Mouse (Mus musculus): ENCODE measurements around the gene Hoxa4.

Gene Hoxa4

DNA sequence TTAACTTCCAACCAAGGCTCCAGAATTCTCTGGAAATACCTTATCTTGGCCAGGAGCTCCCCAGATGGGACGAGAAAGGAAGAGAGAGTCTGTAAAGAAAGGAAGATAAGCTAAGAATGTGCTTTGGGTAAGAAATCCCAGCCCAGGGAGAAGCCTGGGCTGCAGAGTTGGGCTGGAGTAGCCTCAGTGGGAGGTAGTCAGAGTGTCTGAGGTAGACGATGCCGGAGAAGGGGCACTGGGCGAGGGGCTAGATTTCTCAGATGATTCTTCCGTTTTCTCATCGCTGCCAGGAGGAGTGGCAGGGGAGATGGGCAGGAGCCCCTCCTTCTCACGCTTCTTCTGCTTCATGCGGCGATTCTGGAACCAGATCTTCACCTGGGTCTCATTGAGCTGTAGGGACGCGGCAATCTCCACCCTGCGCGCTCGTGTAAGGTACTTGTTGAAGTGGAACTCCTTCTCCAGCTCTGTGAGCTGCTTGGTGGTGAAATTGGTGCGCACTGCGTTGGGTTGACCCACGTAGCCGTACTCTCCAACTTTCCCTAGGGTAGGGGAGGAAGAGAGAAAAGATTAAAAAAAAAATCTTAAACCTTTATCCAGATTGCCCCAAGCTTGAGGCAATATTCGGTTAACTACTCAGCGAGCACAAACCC is 34.9 kb downstream of the Hoxa4 start:
- in situ Hi-C loops (cut with MboI, MseI), result no loop called here

DNA sequence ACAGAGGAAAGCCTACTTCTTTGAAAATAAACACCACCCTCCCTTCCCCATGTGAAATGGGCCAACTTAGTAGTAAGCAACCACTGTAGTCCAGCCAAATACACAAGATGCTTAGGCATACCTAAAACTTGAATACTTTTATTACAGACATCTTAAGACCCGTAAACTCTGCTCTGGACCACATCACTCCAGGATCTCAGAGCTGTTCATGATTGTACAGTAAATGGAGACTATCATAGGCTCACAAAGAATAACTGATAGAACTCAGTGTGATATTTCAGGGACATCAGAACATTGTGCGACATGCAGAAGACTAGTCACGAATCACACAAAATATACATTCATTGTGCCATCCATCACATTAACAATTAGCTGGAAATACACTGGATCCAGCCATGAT is 36.1 kb downstream of the Hoxa4 start:
- in situ Hi-C loops (cut with MboI, MseI), result no loop called here

DNA sequence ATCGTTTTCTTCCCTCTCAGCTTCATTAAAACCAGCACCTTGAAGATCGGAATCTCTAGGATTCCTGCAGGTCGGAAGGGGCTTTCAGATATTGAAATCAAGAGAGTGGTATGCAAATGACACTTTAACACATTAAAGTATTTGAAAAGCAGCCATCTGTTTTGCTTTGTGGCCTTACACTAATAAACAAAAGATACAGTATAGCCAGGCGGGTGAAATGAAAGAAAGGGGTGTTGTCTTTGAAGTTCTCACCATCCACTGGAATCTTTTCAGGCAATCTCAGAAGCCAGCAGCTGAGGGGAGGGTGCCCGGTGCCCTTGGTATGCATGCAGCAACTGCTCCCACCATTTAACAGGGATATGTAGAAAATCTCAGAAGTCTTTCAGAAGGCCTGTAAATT is 37.5 kb downstream of the Hoxa4 start:
- in situ Hi-C loops (cut with MboI, MseI), result no loop called here

DNA sequence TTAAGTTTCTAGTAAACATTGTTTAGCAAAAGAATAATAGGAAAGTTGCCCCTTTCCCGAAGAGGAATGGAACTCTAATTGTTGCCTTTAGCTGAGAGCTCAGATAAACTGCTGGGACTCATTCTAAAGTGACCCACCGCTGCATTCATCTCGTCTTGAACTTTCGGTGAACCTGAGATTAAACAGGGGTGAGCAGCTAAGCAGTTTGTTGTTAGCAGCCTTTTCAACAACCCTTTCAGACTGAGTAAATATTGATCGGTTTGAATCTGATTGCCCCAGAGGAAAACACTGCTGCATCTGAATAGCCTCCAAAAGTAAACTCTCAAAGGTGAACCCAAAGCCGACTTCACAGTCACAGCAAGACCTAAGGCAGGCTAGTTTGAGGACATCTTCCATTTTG is 38.3 kb downstream of the Hoxa4 start:
- in situ Hi-C loops (cut with MboI, MseI), result no loop called here

DNA sequence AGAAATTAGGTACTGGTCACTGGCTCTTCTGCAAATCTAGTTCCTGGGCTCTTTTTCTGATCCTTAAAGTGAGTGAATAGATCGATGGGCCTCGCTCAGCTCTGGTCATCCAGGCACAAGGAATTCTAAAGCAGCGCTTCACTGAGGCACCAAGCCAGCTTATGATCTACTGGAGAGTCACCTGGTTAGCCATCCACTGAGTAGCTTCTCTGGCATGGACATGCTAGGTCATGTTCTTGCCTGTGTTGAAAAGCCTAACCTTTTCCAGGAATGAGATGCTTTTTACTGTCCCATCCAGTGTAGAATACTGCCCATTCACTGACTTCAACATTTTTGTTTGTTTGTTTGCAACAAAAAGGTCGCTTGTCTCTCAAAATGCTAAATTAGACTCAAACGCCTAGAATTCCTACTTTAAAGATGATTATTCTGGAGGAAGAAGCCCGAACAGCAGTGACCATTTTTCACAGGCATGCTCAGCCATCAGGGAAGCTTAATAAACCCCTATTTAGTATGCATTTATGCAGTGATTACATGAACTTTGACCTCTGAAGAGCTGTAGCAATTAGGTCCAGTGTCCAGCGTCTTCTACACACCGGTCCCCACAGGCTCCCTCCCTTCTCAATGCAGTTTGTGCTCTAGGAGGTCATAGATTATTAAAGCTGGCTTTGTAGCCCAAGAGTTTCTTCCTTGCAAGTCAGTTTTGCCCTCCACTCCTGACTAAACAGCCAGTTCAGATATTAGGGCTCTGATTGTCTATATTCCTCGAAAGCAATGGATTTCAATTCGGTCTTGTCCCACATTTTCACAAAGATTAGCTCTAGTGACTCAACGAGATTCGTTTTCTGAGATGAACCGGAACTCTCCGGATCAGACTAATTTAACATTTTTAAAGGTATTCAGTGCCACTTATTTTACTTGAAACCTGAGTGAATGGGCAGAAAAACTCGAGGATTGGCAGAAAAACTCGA is 39.0 kb downstream of the Hoxa4 start:
- in situ Hi-C loops (cut with MboI, MseI), result no loop called here

DNA sequence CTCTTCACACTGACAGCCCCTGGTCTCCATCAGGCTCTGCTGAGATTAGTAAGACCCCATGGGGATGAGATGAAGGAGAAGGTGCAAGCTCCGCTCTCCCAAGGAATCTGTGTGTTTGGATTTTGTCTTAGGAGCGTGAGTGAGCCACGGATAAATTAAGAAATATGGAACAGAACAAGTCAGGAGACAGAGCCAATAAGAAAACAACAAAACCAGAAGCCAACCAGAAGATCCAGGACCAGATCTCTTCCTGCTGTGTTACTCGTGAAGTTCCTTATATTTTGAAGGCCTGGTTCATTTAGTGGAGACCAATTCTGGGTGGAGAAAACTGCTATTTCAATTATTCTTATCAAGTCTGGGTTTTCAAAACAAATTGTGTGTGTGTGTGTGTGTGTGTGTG is 40.0 kb downstream of the Hoxa4 start:
- in situ Hi-C loops (cut with MboI, MseI), result no loop called here

DNA sequence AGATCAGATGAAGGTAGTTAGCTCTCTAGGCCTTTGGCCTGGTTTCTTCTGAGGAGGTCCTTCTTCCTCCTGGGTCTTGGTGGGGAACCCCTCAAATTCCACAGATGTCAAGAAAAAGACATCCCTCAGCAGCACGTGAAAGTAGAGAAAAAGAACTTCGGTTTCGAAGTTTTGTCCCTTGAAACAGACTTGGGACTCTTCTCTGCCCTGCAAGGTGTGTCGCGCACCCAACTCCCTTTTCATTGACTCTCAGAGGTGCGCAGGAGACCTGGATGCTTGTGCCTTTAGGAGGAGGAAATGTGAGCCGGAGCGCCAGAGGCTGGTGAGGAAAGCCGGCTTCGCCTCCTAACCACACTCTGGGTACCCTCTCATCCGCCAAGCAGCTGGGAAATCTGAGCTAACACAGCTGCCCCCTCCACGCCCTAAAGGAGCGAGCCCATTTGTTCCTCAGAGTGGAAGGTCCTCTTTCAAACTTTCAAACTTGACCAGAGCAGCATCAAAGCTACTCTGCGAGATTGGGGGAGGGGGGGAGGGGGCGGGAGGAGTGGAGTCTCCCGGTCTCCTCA is 41.1 kb downstream of the Hoxa4 start:
- in situ Hi-C loops (cut with MboI, MseI), result no loop called here

All from T-helper 17 cell (primary cell).